Mouse (Mus musculus) lung, adult 2 months (tissue): ENCODE data around the gene Timm8b. TPM values are rescaled to one million over a fixed set of nuclear protein-coding genes. Genes with fewer than 3 reads are reported as not detected.
"Not testable (repeated sequence)": the region's sequence is repeated elsewhere in the genome, so short reads cannot be mapped to it uniquely, and the experiment has no call there.

Experiments used
- DNase-seq: peaks from one replicate; pipeline ENCODE4 v3.0.0; 2022
- H3K4me1 ChIP-seq: fragments of 200-500 bp; 2 replicates; pipeline ENCODE4 v1.6.1; 2011; ENCODE audit warnings: low read length; ENCODE audit not compliant: control insufficient read depth, insufficient read depth
- H3K4me3 ChIP-seq: fragments of 200-500 bp; replicated peaks from 2 replicates; pipeline ENCODE3; 2011; ENCODE audit warnings: low read depth, mild to moderate bottlenecking, control low read depth, low read length; ENCODE audit errors: extremely low read depth
- CTCF ChIP-seq: fragments of 200-500 bp; IDR thresholded peaks from 2 replicates; pipeline ENCODE4 v1.5.1; 2011; ENCODE audit warnings: mild to moderate bottlenecking, low read length, control low read depth; ENCODE audit not compliant: insufficient read depth
- POLR2A ChIP-seq: fragments of 200-500 bp; IDR thresholded peaks from 2 replicates; pipeline ENCODE4 v1.6.1; 2011; ENCODE audit warnings: low read depth, mild to moderate bottlenecking, control low read depth, low read length, borderline replicate concordance; ENCODE audit errors: extremely low read depth
- WGBS: fragments of 180-500 bp; shearing (Covaris S2); methylation state at CpG from one replicate; pipeline ENCODE4 v1.1.7; 2018; 5-methylcytosine and 5-hydroxymethylcytosine counted together
- polyA plus RNA-seq: library from polyadenylated mRNA; depleted of rRNA; stranded (reverse); fragments of >200 nt; gene quantifications from 2 replicates; pipeline ENCODE4 v1.2.3, GENCODE M21; 2012

Timm8b gene
- polyA plus RNA-seq, 1 experiment, result 90.8 TPM

- Histone ChIP-seq H3K4me3 (no peak overlapping the region), H3K4me1 (peaks cover 10% of the 10 kb centered on the region)
- no peak for DNase-seq
- 62% methylated on average over 6 of the region's 6 CpGs for WGBS
- no peak for TF ChIP-seq CTCF
- TF ChIP-seq POLR2A, result no peak
Measured at GRCm38 (mm10) chr9:50601536-50601935, 2.2 kb upstream of the Timm8b start.

DNA sequence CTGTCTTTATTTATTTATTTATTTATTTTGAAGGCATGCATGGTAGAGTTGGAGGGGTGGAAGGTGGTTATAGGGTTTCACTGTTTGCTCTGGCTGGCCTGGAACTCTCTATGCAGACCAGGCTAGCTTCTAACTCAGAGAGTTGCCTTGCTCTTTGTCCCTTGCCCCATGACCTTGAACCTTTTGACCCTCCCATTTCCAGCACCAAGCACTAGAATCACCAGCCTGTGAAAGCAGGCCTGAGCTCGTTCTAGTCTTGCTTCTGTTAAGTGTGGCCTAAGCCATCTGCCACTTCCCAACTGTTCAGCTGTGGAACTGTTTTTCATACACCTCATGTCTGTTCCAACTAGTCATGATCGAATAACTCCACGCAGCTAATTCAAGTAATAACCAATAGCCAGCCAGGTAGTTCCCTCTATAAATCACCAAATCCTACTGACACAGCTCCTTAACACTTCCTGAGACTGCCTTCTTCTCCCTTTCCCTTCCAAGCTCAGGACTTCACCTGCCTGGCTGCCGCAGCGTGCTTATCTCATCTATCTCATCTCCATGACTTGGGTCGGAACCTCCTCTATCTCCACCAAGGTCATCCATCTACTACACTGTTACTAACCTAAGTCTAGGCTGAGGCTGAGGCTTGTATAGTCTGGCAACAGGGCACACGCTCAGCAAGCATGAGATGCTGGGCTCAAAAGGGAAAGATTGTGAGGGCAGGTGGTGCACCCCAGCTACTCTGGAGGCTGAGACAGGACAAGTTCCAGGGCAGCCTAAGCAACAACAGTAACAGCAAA is 1.5 kb upstream of the Timm8b start:
- TF ChIP-seq CTCF, result no peak
- TF ChIP-seq POLR2A, result no peak
- peak overlapping the region; percentile 18 for H3K4me3 ChIP-seq
- peaks cover 10% of the 10 kb centered on the region for H3K4me1 ChIP-seq
- no peak for DNase-seq
- 86% methylated on average over 7 of the region's 7 CpGs for WGBS

DNA sequence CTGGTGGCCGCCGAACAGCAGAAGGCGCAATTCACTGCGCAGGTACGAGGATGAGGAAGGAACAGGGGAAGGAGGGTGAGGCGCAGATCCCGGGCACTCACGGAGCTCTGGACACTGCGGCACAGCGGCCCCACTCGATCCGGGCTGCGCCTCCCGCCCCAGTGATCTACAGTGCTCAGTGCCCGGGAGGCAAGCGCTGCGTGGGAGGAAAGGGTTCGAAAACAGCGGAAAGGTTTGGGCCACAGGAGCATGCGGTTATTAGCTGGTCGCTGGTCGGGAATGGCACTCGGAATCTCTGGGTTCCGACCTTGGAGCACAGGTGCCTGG is 251 bp downstream of the Timm8b start:
- H3K4me1 ChIP-seq, result peaks cover 10% of the 10 kb centered on the region
- no peak for DNase-seq
- peak overlapping the region; percentile 78 for H3K4me3 ChIP-seq
- TF ChIP-seq CTCF, result no peak
- TF ChIP-seq POLR2A, result no peak
- under 1% methylated on average over 24 of the region's 24 CpGs for WGBS

DNA sequence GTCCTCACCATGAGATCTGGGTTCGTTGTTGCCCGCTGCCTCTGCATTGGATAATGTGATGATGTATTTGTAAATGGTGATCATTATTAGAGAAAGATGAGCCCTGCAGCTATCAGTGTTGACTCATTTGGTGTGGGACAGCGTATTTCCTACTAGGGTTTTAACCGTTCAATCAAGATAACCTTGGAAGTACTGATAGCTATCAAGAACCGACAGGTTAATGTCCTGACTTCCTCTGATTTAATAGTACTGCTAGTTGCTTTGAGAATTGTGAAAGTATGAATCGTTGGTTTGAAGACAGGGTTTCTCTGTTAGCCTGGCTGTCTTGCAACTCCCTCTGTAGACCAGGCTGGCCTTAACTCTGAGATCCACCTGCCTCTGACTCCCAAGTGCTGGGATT is 628 bp downstream of the Timm8b start:
- TF ChIP-seq CTCF (no peak), POLR2A (no peak)
- 2% methylated on average over 6 of the region's 6 CpGs for WGBS
- H3K4me1 ChIP-seq, result peaks cover 10% of the 10 kb centered on the region

DNA sequence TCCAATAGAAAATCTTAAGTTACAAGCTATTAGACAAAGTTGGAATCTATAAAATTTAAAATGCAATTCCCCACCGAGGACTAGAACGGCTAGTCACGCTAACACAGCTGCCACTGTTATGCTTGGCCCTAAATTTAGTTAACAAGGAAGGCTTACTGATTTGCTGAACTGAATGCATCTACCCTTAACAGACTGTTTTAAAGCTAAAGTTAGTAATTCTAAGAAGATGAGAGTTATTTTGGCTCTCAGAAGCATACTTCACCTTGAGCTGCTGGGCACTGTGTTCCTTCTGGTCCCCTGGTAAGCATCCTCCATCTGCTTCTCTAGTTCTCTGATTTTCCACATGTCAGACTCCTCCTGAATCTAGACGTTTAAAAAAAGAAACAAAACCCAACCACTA is 8.4 kb downstream of the Timm8b start:
- Histone ChIP-seq H3K4me1 (peaks cover 2% of the 10 kb centered on the region), H3K4me3 (no peak overlapping the region)
- WGBS, result 83% methylated on average over 4 of the region's 4 CpGs
- no peak for DNase-seq
- TF ChIP-seq CTCF (no peak), POLR2A (no peak)

More for the DNA sequence above, 628 bp downstream of the Timm8b start:
- peak overlapping the region; percentile 78 for H3K4me3 ChIP-seq
- no peak for DNase-seq

DNA sequence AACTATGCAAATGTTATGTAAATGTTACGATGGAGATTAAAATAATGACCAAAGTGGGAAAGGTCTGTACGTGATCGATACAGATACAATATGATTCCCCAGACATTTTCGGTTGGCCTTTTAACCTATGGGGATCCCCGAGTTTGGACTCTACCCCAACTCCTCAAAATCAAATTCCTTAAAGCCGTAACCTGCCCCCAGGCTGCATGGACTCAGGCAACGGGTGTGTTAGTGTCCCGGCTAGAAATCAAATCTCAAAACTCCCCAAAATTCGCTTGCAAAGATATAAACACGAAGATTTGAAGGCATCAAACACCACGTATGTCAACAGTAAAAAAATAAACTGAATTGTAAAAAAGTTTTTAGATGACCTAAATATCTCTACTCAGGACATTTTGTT is 12.5 kb downstream of the Timm8b start:
- 31% methylated on average over 11 of the region's 11 CpGs for WGBS
- TF ChIP-seq CTCF, result no peak
- no peak for TF ChIP-seq POLR2A
- Histone ChIP-seq H3K4me3 (peak overlapping the region; percentile 84), H3K4me1 (peaks cover 2% of the 10 kb centered on the region)
- no peak for DNase-seq

- no peak for TF ChIP-seq CTCF
- TF ChIP-seq POLR2A, result 0 out of 2 replicates have a peak, but pooled peaks have one; percentile 62
- WGBS, result under 1% methylated on average over 81 of the region's 81 CpGs
- peak; percentile 89 for DNase-seq
- H3K4me3 ChIP-seq, result peak within 1 kb of the TSS; percentile 84
- H3K4me1 ChIP-seq, result peaks cover 2% of the 10 kb centered on the region
Measured at GRCm38 (mm10) chr9:50616766-50617603, 13.3 kb downstream of the Timm8b start, which contains the start of the genes Pih1d2 and Nkapd1. Gene Pih1d2, plus strand, starts transcription at chr9:50617321. Gene Nkapd1, minus strand, starts transcription at chr9:50617464.

DNA sequence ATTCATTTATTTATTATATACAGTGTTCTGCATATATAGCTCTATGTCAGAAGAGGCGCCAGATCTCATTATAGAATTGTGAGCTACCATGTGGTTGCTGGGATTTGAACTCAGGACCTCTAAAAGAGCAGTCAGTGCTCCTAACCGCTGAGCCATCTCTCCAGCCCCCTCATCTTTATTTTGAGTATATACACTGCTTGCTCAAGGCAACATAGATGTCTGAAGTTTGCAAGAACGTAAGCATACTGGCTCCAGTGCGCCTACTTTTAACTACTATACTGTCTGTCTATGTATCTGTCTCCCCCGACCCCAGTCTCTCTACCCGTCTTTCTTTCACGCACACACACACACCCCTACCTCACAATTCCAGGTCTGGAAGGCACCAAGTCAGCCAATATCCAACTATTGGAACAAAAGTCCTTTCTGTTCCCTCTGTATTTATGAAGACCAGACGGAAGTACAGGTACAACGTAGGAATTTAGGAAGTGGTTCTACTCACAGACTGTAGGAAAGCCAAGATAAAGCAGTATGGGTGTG is 14.2 kb downstream of the Timm8b start:
- TF ChIP-seq CTCF (no peak), POLR2A (no peak)
- no peak overlapping the region for H3K4me3 ChIP-seq
- DNase-seq, result no peak
- peaks cover 2% of the 10 kb centered on the region for H3K4me1 ChIP-seq
- 57% methylated on average over 9 of the region's 9 CpGs for WGBS

- 97% methylated on average over 6 of the region's 8 CpGs for WGBS
- not testable (repeated sequence) for DNase-seq
Measured at GRCm38 (mm10) chr9:50630903-50631302, 27.2 kb downstream of the Timm8b start.

More at GRCm38 (mm10) chr9:50630903-50631302, 27.2 kb downstream of the Timm8b start:
- H3K4me3 ChIP-seq, H3K4me1 ChIP-seq: not testable (repeated sequence)
